Mouse (Mus musculus) lung, adult 2 months (tissue): ENCODE results near the gene Banf1.

Experiments
- CTCF ChIP-seq: fragments of 200-500 bp; IDR thresholded peaks from 2 replicates; pipeline ENCODE4 v1.5.1; 2011; ENCODE audit warnings: mild to moderate bottlenecking, low read length, control low read depth; ENCODE audit not compliant: insufficient read depth
- POLR2A ChIP-seq: fragments of 200-500 bp; IDR thresholded peaks from 2 replicates; pipeline ENCODE4 v1.6.1; 2011; ENCODE audit warnings: low read depth, mild to moderate bottlenecking, control low read depth, low read length, borderline replicate concordance; ENCODE audit errors: extremely low read depth

DNA sequence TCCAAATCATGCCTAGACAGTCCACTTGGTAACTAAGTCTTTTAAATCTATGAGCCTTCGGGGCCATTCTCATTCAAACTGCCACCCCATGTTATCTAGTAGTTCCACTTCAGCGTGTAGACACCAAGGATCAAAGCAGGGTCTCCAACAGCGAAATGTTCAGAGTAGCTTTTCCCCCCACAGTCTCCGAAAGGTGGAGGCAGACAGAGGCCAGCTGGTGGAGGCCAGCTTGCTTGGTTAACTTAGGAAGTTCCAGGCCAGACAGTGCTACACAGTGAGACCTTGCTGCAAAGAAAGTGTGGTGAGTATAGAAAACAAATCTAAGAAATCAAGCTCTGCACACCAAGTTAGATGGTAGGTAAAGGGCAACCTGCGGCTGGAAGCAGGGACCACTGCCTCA lies 43.7 kb upstream of the Banf1 start:
- TF ChIP-seq POLR2A = no peak
- no peak for TF ChIP-seq CTCF
